Mouse (Mus musculus) CH12.LX (cell line): Measurements from ENCODE around the gene Gpx4. TPM values are rescaled to one million over a fixed set of nuclear protein-coding genes. Genes with fewer than 3 reads are reported as not detected.

Experiments used
- DNase-seq: peaks from one replicate; pipeline ENCODE4 v3.0.0-alpha.2; 2013; ENCODE audit errors: extremely low read depth
- H3K27ac ChIP-seq: 2 replicates; pipeline ENCODE4 v1.5.1; 2012; ENCODE audit warnings: low read depth, mild to moderate bottlenecking, control low read depth, moderate library complexity; ENCODE audit not compliant: insufficient read depth
- H3K27me3 ChIP-seq: replicated peaks from 2 replicates; pipeline ENCODE3; 2012; ENCODE audit warnings: inconsistent platforms
- H3K36me3 ChIP-seq, 2 experiments: replicated peaks in 1 of 2; 2 replicates each; pipeline versions ENCODE3 to v1.6.1; 2012; ENCODE audit warnings: inconsistent platforms in 1 of 2, low read length in 1 of 2, mild to moderate bottlenecking in 1 of 2, mixed read lengths in 1 of 2, moderate library complexity in 1 of 2; ENCODE audit not compliant: control insufficient read depth in 1 of 2, insufficient read depth in 1 of 2
- H3K4me1 ChIP-seq, 2 experiments: 2 replicates each; pipeline ENCODE4 v1.6.1; 2012; ENCODE audit warnings: inconsistent platforms in 1 of 2, moderate library complexity in 1 of 2; ENCODE audit not compliant: insufficient read depth in 2 of 2, control insufficient read depth in 1 of 2
- H3K4me2 ChIP-seq: 2 replicates; pipeline ENCODE4 v1.6.1; 2012; ENCODE audit warnings: low read depth, mild to moderate bottlenecking, control low read depth; ENCODE audit not compliant: poor library complexity, insufficient read depth, severe bottlenecking
- H3K4me3 ChIP-seq, 3 experiments: fragments of 150-350 bp in 1 of 3; sonication (generic) in 1 of 3; replicated peaks in 1 of 3; 2 replicates each; pipeline versions ENCODE3 to v1.5.1; 2011 to 2012; ENCODE audit warnings: low read depth in 2 of 3, low read length in 2 of 3, mild to moderate bottlenecking in 2 of 3, moderate library complexity in 2 of 3, control low read depth in 1 of 3, improper control_type of control experiment in 1 of 3, inconsistent platforms in 1 of 3, mixed read lengths in 1 of 3; ENCODE audit not compliant: poor library complexity in 1 of 3
- H3K79me2 ChIP-seq: replicated peaks from 2 replicates; pipeline ENCODE4 v1.6.1; 2012; ENCODE audit warnings: mild to moderate bottlenecking, moderate library complexity; ENCODE audit not compliant: control insufficient read depth, poor library complexity, insufficient read depth, severe bottlenecking; ENCODE audit errors: extremely low read depth
- H3K9ac ChIP-seq: 2 replicates; pipeline ENCODE4 v1.6.1; 2012; ENCODE audit warnings: low read depth, mild to moderate bottlenecking, control low read depth, moderate library complexity; ENCODE audit not compliant: insufficient read depth
- H3K9me3 ChIP-seq: replicated peaks from 2 replicates; pipeline ENCODE3; 2012; ENCODE audit warnings: low read length, inconsistent platforms, mixed read lengths
- BHLHE40 ChIP-seq: IDR thresholded peaks from 2 replicates; pipeline ENCODE4 v1.6.1; 2011; ENCODE audit warnings: mild to moderate bottlenecking, low read depth, low read length, improper control_type of control experiment
- CHD1 ChIP-seq: IDR thresholded peaks from 2 replicates; pipeline ENCODE4 v1.6.1; 2012; ENCODE audit warnings: low read depth, low read length, improper control_type of control experiment, inconsistent platforms
- CHD2 ChIP-seq: IDR thresholded peaks from 2 replicates; pipeline ENCODE4 v1.6.1; 2011; ENCODE audit warnings: low read length, improper control_type of control experiment
- CTCF ChIP-seq, 2 experiments: IDR thresholded peaks in 1 of 2; conservative IDR thresholded peaks in 1 of 2; 2 replicates each; pipeline ENCODE4 v1.5.1; 2011 to 2012; ENCODE audit warnings: low read depth in 2 of 2, low read length in 2 of 2, improper control_type of control experiment in 1 of 2, inconsistent platforms in 1 of 2, mild to moderate bottlenecking in 1 of 2, moderate library complexity in 1 of 2
- E2F4 ChIP-seq: IDR thresholded peaks from 2 replicates; pipeline ENCODE4 v1.6.1; 2011; ENCODE audit warnings: low read depth, low read length, improper control_type of control experiment; ENCODE audit not compliant: insufficient replicate concordance
- ELF1 ChIP-seq: IDR thresholded peaks from 2 replicates; pipeline ENCODE4 v1.6.1; 2014; ENCODE audit warnings: low read depth, mild to moderate bottlenecking, inconsistent platforms, low read length, improper control_type of control experiment
- ETS1 ChIP-seq: conservative IDR thresholded peaks from 2 replicates; pipeline ENCODE4 v1.6.1; 2012; ENCODE audit warnings: low read depth, mild to moderate bottlenecking, inconsistent platforms, low read length, improper control_type of control experiment, moderate library complexity
- HCFC1 ChIP-seq: IDR thresholded peaks from 2 replicates; pipeline ENCODE4 v1.6.1; 2012; ENCODE audit warnings: low read depth, mild to moderate bottlenecking, inconsistent platforms, low read length, improper control_type of control experiment
- IRF4 ChIP-seq: IDR thresholded peaks from 2 replicates; pipeline ENCODE4 v1.6.1; 2014; ENCODE audit warnings: low read depth, mild to moderate bottlenecking, inconsistent platforms, low read length, improper control_type of control experiment
- KAT2A ChIP-seq: IDR thresholded peaks from 2 replicates; pipeline ENCODE4 v1.6.1; 2012; ENCODE audit warnings: low read length, improper control_type of control experiment, inconsistent platforms; ENCODE audit not compliant: insufficient replicate concordance
- MAX ChIP-seq: IDR thresholded peaks from 2 replicates; pipeline ENCODE4 v1.6.1; 2011; ENCODE audit warnings: low read length, improper control_type of control experiment
- MXI1 ChIP-seq: IDR thresholded peaks from 2 replicates; pipeline ENCODE4 v1.6.1; 2011; ENCODE audit warnings: mild to moderate bottlenecking, low read depth, low read length, improper control_type of control experiment
- MYC ChIP-seq: IDR thresholded peaks from 2 replicates; pipeline ENCODE4 v1.6.1; 2011; ENCODE audit warnings: low read depth, mild to moderate bottlenecking, improper control_type of control experiment, low read length
- NRF1 ChIP-seq: IDR thresholded peaks from 2 replicates; pipeline ENCODE4 v1.6.1; 2014; ENCODE audit warnings: low read depth, mild to moderate bottlenecking, inconsistent platforms, low read length, improper control_type of control experiment, moderate library complexity
- PAX5 ChIP-seq: IDR thresholded peaks from 2 replicates; pipeline ENCODE4 v1.6.1; 2012; ENCODE audit warnings: low read length, inconsistent platforms, mixed read lengths
- POLR2A ChIP-seq: IDR thresholded peaks from 2 replicates; pipeline ENCODE4 v1.6.1; 2011; ENCODE audit warnings: low read depth, mild to moderate bottlenecking, improper control_type of control experiment, low read length
- POLR2AphosphoS2 ChIP-seq: IDR thresholded peaks from 2 replicates; pipeline ENCODE4 v1.6.1; 2011; ENCODE audit warnings: low read depth, low read length, improper control_type of control experiment
- SMC3 ChIP-seq: IDR thresholded peaks from 2 replicates; pipeline ENCODE4 v1.6.1; 2011; ENCODE audit warnings: low read depth, low read length, improper control_type of control experiment
- TBP ChIP-seq: conservative IDR thresholded peaks from 2 replicates; pipeline ENCODE4 v1.6.1; 2011; ENCODE audit warnings: low read depth, low read length, improper control_type of control experiment
- TCF12 ChIP-seq: IDR thresholded peaks from 2 replicates; pipeline ENCODE4 v1.6.1; 2014; ENCODE audit warnings: low read depth, mild to moderate bottlenecking, inconsistent platforms, low read length, improper control_type of control experiment
- UBTF ChIP-seq: IDR thresholded peaks from 2 replicates; pipeline ENCODE4 v1.6.1; 2012; ENCODE audit warnings: low read depth, mild to moderate bottlenecking, inconsistent platforms, low read length, improper control_type of control experiment, moderate library complexity
- USF1 ChIP-seq: IDR thresholded peaks from 2 replicates; pipeline ENCODE4 v1.6.1; 2014; ENCODE audit warnings: low read depth, mild to moderate bottlenecking, inconsistent platforms, low read length, improper control_type of control experiment
- ZNF384 ChIP-seq: IDR thresholded peaks from 2 replicates; pipeline ENCODE4 v1.6.1; 2012; ENCODE audit warnings: low read depth, low read length, improper control_type of control experiment, inconsistent platforms
- dilution Hi-C: fragments of 300-500 bp; cut with MboI; formaldehyde crosslinking; loops from 2 replicates; pipeline ENCODE4 v1.14.3; 2020; ENCODE audit warnings: low sequenced_read_pairs; ENCODE audit not compliant: extremely low pct_unique_long_range_greater_than_20kb, extremely low pct_ligation_motif_present
- in situ Hi-C: fragments of 300-500 bp; cut with MboI; formaldehyde crosslinking; loops from 3 replicates; pipeline ENCODE4 v1.14.3; 2019; ENCODE audit warnings: low sequenced_read_pairs, low pct_ligation_motif_present, low pct_unique_long_range_greater_than_20kb, mixed read lengths
- polyA plus RNA-seq: library from polyadenylated mRNA; unstranded; fragments of >175 nt; gene quantifications from 2 replicates; pipeline ENCODE4 v1.2.1, GENCODE M21; 2012; ENCODE audit warnings: low read depth; ENCODE audit not compliant: insufficient read length
- total RNA-seq, 2 experiments: library from RNA; depleted of rRNA; stranded (reverse); fragments of 300-350 nt in 1 of 2; fragments of >200 nt in 1 of 2; gene quantifications; 2 replicates each; pipeline ENCODE4 v1.2.3; 2012 to 2014

Gene Gpx4
- total and polyA plus RNA-seq, 3 experiments: 332 to 459 (median 386) TPM

- Histone ChIP-seq H3K9ac (no peak overlapping the region), H3K27ac (no peak overlapping the region), H3K79me2 (no peaks in the 10 kb centered on the region), H3K36me3 (peaks cover 57 to 95% of the 10 kb centered on the region in 2 experiments), H3K4me2 (no peak overlapping the region), H3K27me3 (no peaks in the 10 kb centered on the region), H3K4me1 (peaks cover 31 to 70% of the 10 kb centered on the region in 2 experiments), H3K4me3 (no peak overlapping the region), H3K9me3 (no peaks in the 10 kb centered on the region)
- TF ChIP-seq POLR2AphosphoS2 (no peak), CTCF (conservative IDR thresholded peaks at IDR 0.05 in 1 of 2, IDR thresholded peaks at IDR 0.05 in 1 of 2; ENCODE audit: low read depth in 2 of 2, low read length in 2 of 2) (peak in 1 of 2 experiments; percentile 37; a peak in 2 of 4 replicates), MXI1 (no peak), TCF12 (no peak), SMC3 (peak; percentile 13; the same call in 1 of the 2 replicates), E2F4 (no peak), IRF4 (no peak), HCFC1 (no peak)
- dilution Hi-C loops (no loop called here), in situ Hi-C loops (no loop called here)
- no peak for DNase-seq
These were observed 34.1 kb downstream of the Gpx4 start for GRCm38 (mm10) chr10:80081075-80081474.

GRCm38 (mm10) chr10:80084817-80085487, 38.0 kb downstream of the Gpx4 start:
- H3K4me3 ChIP-seq: no peak overlapping the region
- H3K4me1 ChIP-seq: peaks cover 18 to 61% of the 10 kb centered on the region in 2 experiments
- no peaks in the 10 kb centered on the region for H3K27me3 ChIP-seq
- in situ Hi-C loops (no loop called here), dilution Hi-C loops (no loop called here)
- peaks cover 43 to 93% of the 10 kb centered on the region in 2 experiments for H3K36me3 ChIP-seq
- no peak for DNase-seq
- no peak overlapping the region for H3K27ac ChIP-seq
- no peaks in the 10 kb centered on the region for H3K9me3 ChIP-seq
- H3K79me2 ChIP-seq: no peaks in the 10 kb centered on the region
- no peak for TF ChIP-seq IRF4
- no peak for TF ChIP-seq PAX5
- TF ChIP-seq UBTF: no peak
- TF ChIP-seq CHD2: no peak
- no peak for TF ChIP-seq ETS1
- no peak for TF ChIP-seq KAT2A
- no peak for TF ChIP-seq MYC
- no peak for TF ChIP-seq ZNF384
- no peak for TF ChIP-seq TCF12
- no peak for TF ChIP-seq POLR2AphosphoS2
- TF ChIP-seq POLR2A: no peak
- TF ChIP-seq NRF1: no peak
- TF ChIP-seq HCFC1: no peak
- TF ChIP-seq USF1: no peak
- TF ChIP-seq BHLHE40: no peak
- no peak for TF ChIP-seq E2F4
- no peak for TF ChIP-seq ELF1
- no peak for TF ChIP-seq MAX
- no peak for TF ChIP-seq CHD1
- no peak for TF ChIP-seq TBP
- no peak overlapping the region for H3K9ac ChIP-seq
- H3K4me2 ChIP-seq: no peak overlapping the region
